Mouse (Mus musculus): ENCODE results near the gene Capzb. TPM values are rescaled to one million over a fixed set of nuclear protein-coding genes. Genes with fewer than 3 reads are reported as not detected.

Capzb gene
- polyA plus RNA-seq, 1 experiment: 4.7 TPM

DNA sequence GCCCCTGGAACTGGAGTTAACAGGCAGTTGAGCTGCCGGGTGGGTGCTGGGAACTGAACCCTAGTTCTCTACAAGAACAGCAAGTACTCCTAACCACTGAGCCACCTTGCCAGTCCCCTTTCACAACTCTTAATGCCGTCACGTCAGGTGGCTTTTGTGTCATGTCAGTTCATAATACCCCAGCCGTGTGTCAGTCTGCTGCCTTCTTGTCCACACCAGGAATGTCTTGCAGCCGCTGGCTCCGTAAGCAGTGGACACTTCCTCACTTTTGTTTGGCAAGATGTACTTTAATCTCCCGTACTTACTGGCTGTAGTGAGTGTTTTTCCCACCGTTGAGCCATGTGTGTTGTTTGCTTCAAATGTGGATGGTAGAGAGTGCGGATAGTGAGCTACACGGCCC is 20.4 kb downstream of the Capzb start:
- Histone ChIP-seq H3K27me3 (ENCODE audit: control insufficient read depth) (no peaks in the 10 kb centered on the region), H3K4me1 (ENCODE audit: control insufficient read depth) (peaks cover 46% of the 10 kb centered on the region), H3K4me3 (replicated peaks) (no peak overlapping the region), H3K36me3 (ENCODE audit: control insufficient read depth) (peaks cover 38% of the 10 kb centered on the region), H3K9me3 (ENCODE audit: control insufficient read depth, low read length) (no peaks in the 10 kb centered on the region)
- no peak for TF ChIP-seq TAL1 (IDR thresholded peaks at IDR 0.05; ENCODE audit: low read length)
- TF ChIP-seq GATA1 (IDR thresholded peaks at IDR 0.05; ENCODE audit: low read length): no peak

- peaks cover 44% of the 10 kb centered on the region for H3K4me1 ChIP-seq (ENCODE audit: control insufficient read depth)
- H3K27me3 ChIP-seq (ENCODE audit: control insufficient read depth): no peaks in the 10 kb centered on the region
- H3K9me3 ChIP-seq (ENCODE audit: control insufficient read depth, low read length): no peaks in the 10 kb centered on the region
- no peak for TF ChIP-seq GATA1 (IDR thresholded peaks at IDR 0.05; ENCODE audit: low read length)
- TF ChIP-seq TAL1 (IDR thresholded peaks at IDR 0.05; ENCODE audit: low read length): no peak
- peaks cover 42% of the 10 kb centered on the region for H3K36me3 ChIP-seq (ENCODE audit: control insufficient read depth)
- no peak overlapping the region for H3K4me3 ChIP-seq (replicated peaks)
Measured at GRCm38 (mm10) chr4:139213935-139214371, 21.3 kb downstream of the Capzb start.

GRCm38 (mm10) chr4:139216566-139216965 is 23.9 kb downstream of the Capzb start:
- Histone ChIP-seq H3K27me3 (ENCODE audit: control insufficient read depth) (no peaks in the 10 kb centered on the region), H3K36me3 (ENCODE audit: control insufficient read depth) (peaks cover 38% of the 10 kb centered on the region), H3K4me1 (ENCODE audit: control insufficient read depth) (peaks cover 28% of the 10 kb centered on the region), H3K9me3 (ENCODE audit: control insufficient read depth, low read length) (no peaks in the 10 kb centered on the region), H3K4me3 (replicated peaks) (no peak overlapping the region)
- no peak for TF ChIP-seq GATA1 (IDR thresholded peaks at IDR 0.05; ENCODE audit: low read length)
- TF ChIP-seq TAL1 (IDR thresholded peaks at IDR 0.05; ENCODE audit: low read length): no peak

DNA sequence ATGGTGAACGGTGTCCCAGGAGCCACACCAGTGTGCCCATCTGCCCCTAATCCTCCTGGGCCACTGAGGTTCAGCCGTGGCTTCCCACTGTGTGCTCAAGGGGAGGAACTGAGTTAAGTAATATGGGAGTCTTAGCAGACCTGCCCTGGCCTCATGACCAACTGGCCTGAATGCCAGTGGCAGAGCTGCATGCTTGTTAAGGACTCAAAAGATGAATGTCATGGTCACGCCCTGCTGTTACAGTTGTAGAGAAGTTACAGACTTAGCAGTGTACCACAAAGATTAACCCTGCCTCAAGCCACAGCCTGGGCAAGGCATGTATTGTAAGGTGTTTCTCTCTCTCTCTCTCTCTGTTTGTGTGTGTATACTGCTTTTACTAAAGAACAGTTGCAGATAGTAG is 25.8 kb downstream of the Capzb start:
- Histone ChIP-seq H3K9me3 (ENCODE audit: control insufficient read depth, low read length) (no peaks in the 10 kb centered on the region), H3K27me3 (ENCODE audit: control insufficient read depth) (no peaks in the 10 kb centered on the region), H3K4me1 (ENCODE audit: control insufficient read depth) (peaks cover 12% of the 10 kb centered on the region), H3K4me3 (replicated peaks) (no peak overlapping the region), H3K36me3 (ENCODE audit: control insufficient read depth) (peaks cover 29% of the 10 kb centered on the region)
- TF ChIP-seq TAL1 (IDR thresholded peaks at IDR 0.05; ENCODE audit: low read length) (no peak), GATA1 (IDR thresholded peaks at IDR 0.05; ENCODE audit: low read length) (no peak)

GRCm38 (mm10) chr4:139219656-139220055 is 27.0 kb downstream of the Capzb start:
- H3K27me3 ChIP-seq (ENCODE audit: control insufficient read depth): no peaks in the 10 kb centered on the region
- H3K4me3 ChIP-seq (replicated peaks): no peak overlapping the region
- TF ChIP-seq GATA1 (IDR thresholded peaks at IDR 0.05; ENCODE audit: low read length): no peak
- TF ChIP-seq TAL1 (IDR thresholded peaks at IDR 0.05; ENCODE audit: low read length): no peak
- H3K9me3 ChIP-seq (ENCODE audit: control insufficient read depth, low read length): no peaks in the 10 kb centered on the region
- peaks cover 24% of the 10 kb centered on the region for H3K36me3 ChIP-seq (ENCODE audit: control insufficient read depth)
- peaks cover 7% of the 10 kb centered on the region for H3K4me1 ChIP-seq (ENCODE audit: control insufficient read depth)

DNA sequence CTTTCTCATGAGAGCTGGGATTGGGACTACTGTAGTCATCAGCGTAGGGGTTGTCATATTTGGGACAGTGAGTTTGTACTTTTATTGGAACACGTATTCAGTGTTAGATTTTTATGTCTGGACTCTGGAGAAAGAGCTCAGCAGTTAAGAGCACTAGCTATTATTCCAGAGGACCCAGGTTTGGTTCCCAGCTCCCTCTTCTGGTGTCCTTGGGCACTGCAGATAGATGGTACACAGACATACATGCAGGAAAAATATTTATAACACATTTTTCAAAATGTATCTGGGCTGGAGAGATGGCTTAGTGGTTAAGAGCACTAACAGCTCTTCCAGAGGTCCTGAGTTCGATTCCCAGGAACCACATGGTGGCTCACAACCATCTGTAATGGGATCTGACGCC is 28.3 kb downstream of the Capzb start:
- Histone ChIP-seq H3K4me1 (ENCODE audit: control insufficient read depth) (peaks cover 7% of the 10 kb centered on the region), H3K4me3 (replicated peaks) (no peak overlapping the region), H3K27me3 (ENCODE audit: control insufficient read depth) (no peaks in the 10 kb centered on the region), H3K36me3 (ENCODE audit: control insufficient read depth) (peaks cover 28% of the 10 kb centered on the region), H3K9me3 (ENCODE audit: control insufficient read depth, low read length) (no peaks in the 10 kb centered on the region)
- TF ChIP-seq TAL1 (IDR thresholded peaks at IDR 0.05; ENCODE audit: low read length): no peak
- no peak for TF ChIP-seq GATA1 (IDR thresholded peaks at IDR 0.05; ENCODE audit: low read length)

DNA sequence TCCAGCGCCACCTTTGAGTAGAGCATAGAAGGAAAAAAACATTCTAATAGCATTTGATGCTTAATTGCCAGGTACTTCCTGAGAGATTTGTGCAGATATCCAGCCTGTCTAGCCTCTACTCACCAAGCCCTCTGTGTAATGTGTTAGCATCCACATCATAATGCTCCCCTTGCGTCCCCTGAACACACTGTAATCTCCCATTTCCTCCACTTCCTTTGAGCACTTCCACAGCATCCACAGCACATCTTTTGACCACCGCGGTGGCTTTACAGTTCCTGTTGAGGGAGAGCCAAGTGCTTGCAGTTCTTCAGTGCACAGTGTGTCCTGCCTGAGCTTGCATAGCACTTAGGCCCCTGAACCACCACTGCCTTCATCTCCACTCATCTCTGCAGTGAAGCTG is 29.1 kb downstream of the Capzb start:
- Histone ChIP-seq H3K9me3 (ENCODE audit: control insufficient read depth, low read length) (no peaks in the 10 kb centered on the region), H3K4me1 (ENCODE audit: control insufficient read depth) (peaks cover 7% of the 10 kb centered on the region), H3K27me3 (ENCODE audit: control insufficient read depth) (no peaks in the 10 kb centered on the region), H3K36me3 (ENCODE audit: control insufficient read depth) (peaks cover 32% of the 10 kb centered on the region), H3K4me3 (replicated peaks) (no peak overlapping the region)
- TF ChIP-seq TAL1 (IDR thresholded peaks at IDR 0.05; ENCODE audit: low read length) (no peak), GATA1 (IDR thresholded peaks at IDR 0.05; ENCODE audit: low read length) (no peak)

- Histone ChIP-seq H3K9me3 (ENCODE audit: control insufficient read depth, low read length) (no peaks in the 10 kb centered on the region), H3K27me3 (ENCODE audit: control insufficient read depth) (no peaks in the 10 kb centered on the region), H3K4me3 (replicated peaks) (no peak overlapping the region), H3K36me3 (ENCODE audit: control insufficient read depth) (peaks cover 23% of the 10 kb centered on the region), H3K4me1 (ENCODE audit: control insufficient read depth) (peaks cover 4% of the 10 kb centered on the region; the same call in 1 of the 2 replicates)
- no peak for TF ChIP-seq TAL1 (IDR thresholded peaks at IDR 0.05; ENCODE audit: low read length)
- no peak for TF ChIP-seq GATA1 (IDR thresholded peaks at IDR 0.05; ENCODE audit: low read length)
Measured at GRCm38 (mm10) chr4:139225115-139225514, 32.4 kb downstream of the Capzb start.

GRCm38 (mm10) chr4:139225944-139226343 is 33.2 kb downstream of the Capzb start:
- no peaks in the 10 kb centered on the region for H3K9me3 ChIP-seq (ENCODE audit: control insufficient read depth, low read length)
- H3K4me3 ChIP-seq (replicated peaks): no peak overlapping the region
- TF ChIP-seq GATA1 (IDR thresholded peaks at IDR 0.05; ENCODE audit: low read length): no peak
- TF ChIP-seq TAL1 (IDR thresholded peaks at IDR 0.05; ENCODE audit: low read length): no peak
- peaks cover 23% of the 10 kb centered on the region for H3K36me3 ChIP-seq (ENCODE audit: control insufficient read depth)
- H3K4me1 ChIP-seq (ENCODE audit: control insufficient read depth): peaks cover 4% of the 10 kb centered on the region; the same call in 1 of the 2 replicates
- H3K27me3 ChIP-seq (ENCODE audit: control insufficient read depth): no peaks in the 10 kb centered on the region
